Mouse (Mus musculus) adrenal gland, postnatal 36 days (tissue): ENCODE data around the gene Fbxw11. TPM values are rescaled to one million over a fixed set of nuclear protein-coding genes. Genes with fewer than 3 reads are reported as not detected.
"Not testable (repeated sequence)": the region's sequence is repeated elsewhere in the genome, so short reads cannot be mapped to it uniquely, and the experiment has no call there.

ENCODE experiments used
- DNase-seq, 2 experiments: peaks; one replicate each; pipeline ENCODE4 v3.0.0; 2021; ENCODE audit warnings: mixed read lengths in 1 of 2
- total RNA-seq, 2 experiments: library from RNA; stranded (reverse); gene quantifications; 2 replicates each; pipeline ENCODE4 v1.2.3; 2021

Gene Fbxw11
- total RNA-seq, 2 experiments from 2014 or later: 107 to 111 TPM

GRCm38 (mm10) chr11:32708739-32709501 is 66.4 kb downstream of the Fbxw11 start:
- DNase-seq: no peak

- DNase-seq: peak in 1 of 2 experiments; percentile 67
These were observed 67.0 kb downstream of the Fbxw11 start for GRCm38 (mm10) chr11:32709563-32709962.

- DNase-seq: peak in 1 of 2 experiments; percentile 36
These were observed 71.7 kb downstream of the Fbxw11 start for GRCm38 (mm10) chr11:32714230-32714629.

DNA sequence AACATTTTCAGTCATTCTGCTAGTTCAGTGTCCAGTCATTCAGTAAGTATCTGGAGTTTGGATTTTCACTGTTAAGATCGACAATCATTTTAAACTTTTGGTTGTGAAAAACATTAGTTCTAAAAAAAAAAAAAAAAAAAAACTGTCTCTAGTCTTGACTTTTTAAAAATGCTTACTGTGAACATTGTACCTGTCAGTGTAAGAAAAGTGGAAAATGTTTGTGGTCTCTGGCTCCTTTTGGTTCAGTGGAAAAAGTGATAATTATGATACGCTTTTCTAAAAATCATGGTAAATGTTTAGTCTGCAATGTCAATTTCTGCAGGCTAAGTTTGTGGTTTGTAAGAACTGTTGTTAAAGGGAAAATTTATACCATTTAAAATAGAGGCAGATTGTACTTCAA is 72.4 kb downstream of the Fbxw11 start:
- no peak for DNase-seq

- DNase-seq: no peak
These were observed 73.0 kb downstream of the Fbxw11 start for GRCm38 (mm10) chr11:32715495-32715894.

DNA sequence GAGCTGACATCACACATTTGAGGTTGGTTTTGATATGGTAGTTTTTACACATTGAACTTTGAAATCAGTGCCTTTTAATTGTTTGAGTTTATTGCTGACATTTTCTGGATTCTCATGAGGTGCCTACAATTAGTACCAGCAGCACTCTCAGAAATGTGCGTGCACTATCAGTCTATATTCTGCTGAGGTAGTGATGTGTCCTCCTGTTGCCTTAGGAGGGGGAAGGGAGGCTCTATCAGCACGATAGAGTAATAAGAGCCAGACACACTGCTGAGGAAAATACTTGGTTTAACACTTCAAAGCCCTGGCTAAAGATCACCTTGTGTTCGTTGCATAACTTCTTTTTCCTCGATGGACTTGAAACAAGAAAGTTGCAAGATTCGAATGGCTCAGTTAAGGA is 73.4 kb downstream of the Fbxw11 start:
- DNase-seq: no peak

- DNase-seq: no peak
These were observed 74.4 kb downstream of the Fbxw11 start for GRCm38 (mm10) chr11:32716876-32717275.

- not testable (repeated sequence) for DNase-seq
These were observed 75.2 kb downstream of the Fbxw11 start for GRCm38 (mm10) chr11:32717711-32718110.

- DNase-seq: peak in 1 of 2 experiments; percentile 58
These were observed 75.8 kb downstream of the Fbxw11 start for GRCm38 (mm10) chr11:32718371-32718770.

DNA sequence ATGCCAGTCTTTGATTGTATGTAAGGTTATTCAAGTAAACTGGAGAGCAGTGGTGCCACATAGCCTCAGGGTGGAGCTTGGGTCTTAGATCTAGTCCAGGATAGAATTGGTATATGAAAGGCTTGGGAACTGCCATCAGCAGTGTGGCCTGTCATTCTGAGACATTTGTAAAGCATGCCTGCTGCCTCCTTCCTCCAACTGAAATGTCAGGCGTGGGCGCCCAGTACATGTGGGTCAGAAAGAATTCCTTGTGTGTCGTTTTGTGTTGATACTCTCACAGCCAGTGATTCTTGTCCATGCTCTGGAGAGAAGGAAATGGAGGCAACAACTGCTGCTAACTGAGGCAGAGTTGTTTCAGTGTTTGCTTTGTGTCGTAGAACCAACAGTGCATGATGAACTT is 76.5 kb downstream of the Fbxw11 start:
- DNase-seq: no peak

GRCm38 (mm10) chr11:32722653-32723052 is 80.1 kb downstream of the Fbxw11 start:
- DNase-seq: no peak

- DNase-seq: no peak
These were observed 80.8 kb downstream of the Fbxw11 start for GRCm38 (mm10) chr11:32723287-32723686.

DNA sequence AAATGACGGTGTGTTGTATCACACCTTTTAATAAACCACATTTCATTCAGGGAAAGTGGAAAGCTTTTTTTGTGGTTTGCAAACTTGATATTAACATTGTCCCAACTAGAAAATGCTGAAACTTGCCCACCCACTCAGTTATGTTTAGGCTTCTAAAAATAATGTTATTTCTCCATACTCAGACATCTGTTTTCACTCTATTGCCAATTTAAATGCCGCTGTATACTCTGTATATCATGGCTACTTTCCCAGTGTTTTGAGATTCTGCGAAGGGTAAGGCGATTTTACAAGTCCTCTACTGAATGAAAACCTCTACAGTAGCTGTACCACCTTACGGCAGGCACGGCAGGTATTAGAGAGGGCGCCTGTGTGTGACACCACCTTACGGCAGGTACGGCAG is 82.6 kb downstream of the Fbxw11 start:
- no peak for DNase-seq

- DNase-seq: no peak
These were observed 89.9 kb downstream of the Fbxw11 start for GRCm38 (mm10) chr11:32732467-32732866.

- DNase-seq: no peak
These were observed 90.7 kb downstream of the Fbxw11 start for GRCm38 (mm10) chr11:32733195-32733594.

- DNase-seq: no peak
These were observed 93.8 kb downstream of the Fbxw11 start for GRCm38 (mm10) chr11:32736371-32736770.

DNA sequence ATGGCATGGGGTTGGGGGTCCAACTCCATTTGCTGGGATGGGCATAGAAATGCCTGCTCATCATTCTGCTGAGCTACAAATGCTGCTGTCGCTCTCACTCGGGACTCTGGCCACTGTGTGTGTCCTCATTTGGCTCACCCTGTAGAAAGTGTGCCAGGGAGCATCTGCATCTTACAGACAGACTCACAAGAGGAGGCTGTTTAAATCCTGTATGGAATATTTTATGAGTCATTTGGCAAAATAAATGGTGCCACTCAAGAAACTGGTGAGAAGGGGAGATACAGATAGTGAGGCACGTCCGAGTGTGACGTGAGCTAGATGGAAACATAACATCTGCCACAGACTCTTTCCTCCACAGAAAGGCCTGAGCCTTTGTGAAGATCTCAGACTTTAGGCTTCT is 95.2 kb downstream of the Fbxw11 start:
- DNase-seq: no peak

GRCm38 (mm10) chr11:32743891-32744290 is 101.4 kb downstream of the Fbxw11 start:
- DNase-seq: no peak

DNA sequence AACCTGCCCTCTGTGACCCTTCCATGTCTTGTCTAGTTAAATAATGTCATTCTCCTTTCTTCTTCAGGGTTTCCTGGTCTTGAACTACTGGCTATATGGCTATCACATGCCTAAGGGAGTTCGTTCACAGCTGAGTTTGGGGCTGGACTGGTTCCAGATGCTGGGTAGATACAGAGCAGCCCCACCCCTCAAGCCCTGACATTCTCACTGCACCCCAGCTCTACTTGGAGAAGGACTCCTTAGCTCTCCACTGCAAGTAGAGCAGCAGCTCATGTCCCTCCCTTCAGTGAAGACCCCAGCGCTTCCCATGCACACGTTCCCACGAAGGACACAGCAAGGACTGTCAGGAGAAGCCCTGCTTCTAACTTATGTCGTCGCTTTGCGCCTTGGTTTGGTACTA is 101.9 kb downstream of the Fbxw11 start:
- no peak for DNase-seq

- DNase-seq: no peak
These were observed 102.9 kb downstream of the Fbxw11 start for GRCm38 (mm10) chr11:32745466-32745865.

- no peak for DNase-seq
These were observed 103.5 kb downstream of the Fbxw11 start for GRCm38 (mm10) chr11:32746036-32746435.

DNA sequence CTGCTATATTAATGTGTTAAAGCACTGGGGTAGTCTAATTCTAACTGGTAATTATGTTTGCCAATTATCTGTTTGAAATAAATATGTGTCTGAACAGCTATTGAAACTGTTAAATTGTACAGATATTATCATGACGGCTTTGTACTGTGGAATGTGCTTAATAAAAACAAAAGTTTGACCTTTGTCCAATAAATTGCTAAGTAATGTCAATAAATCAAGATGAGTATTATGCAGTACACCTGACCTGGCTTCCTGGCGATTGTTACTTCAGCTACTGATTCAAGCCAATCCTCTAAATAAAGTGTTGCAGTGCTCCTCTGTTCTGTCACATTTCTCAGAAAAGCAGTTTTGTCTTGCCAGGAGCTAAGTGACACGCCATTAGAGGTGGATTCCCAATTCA is 104.0 kb downstream of the Fbxw11 start:
- no peak for DNase-seq

DNA sequence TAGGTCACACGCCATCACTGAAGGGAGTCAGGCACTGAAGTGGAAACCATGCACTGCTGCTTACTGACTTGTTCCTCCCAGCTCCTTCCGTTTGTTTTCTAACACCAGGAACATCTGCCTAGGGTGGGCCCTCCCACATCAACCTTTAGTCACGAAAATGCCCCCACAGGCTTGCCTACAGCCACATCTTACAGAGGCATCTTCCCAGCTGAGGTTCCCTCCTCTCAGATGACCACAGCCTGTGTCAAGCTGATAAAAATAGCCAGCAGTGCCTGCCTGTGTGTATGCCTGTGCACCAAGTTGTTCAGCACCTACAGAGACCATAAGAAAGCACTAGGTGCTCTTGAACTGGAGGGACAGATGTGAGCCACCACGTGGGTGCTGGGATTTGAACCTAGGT is 106.3 kb downstream of the Fbxw11 start:
- DNase-seq: no peak

DNA sequence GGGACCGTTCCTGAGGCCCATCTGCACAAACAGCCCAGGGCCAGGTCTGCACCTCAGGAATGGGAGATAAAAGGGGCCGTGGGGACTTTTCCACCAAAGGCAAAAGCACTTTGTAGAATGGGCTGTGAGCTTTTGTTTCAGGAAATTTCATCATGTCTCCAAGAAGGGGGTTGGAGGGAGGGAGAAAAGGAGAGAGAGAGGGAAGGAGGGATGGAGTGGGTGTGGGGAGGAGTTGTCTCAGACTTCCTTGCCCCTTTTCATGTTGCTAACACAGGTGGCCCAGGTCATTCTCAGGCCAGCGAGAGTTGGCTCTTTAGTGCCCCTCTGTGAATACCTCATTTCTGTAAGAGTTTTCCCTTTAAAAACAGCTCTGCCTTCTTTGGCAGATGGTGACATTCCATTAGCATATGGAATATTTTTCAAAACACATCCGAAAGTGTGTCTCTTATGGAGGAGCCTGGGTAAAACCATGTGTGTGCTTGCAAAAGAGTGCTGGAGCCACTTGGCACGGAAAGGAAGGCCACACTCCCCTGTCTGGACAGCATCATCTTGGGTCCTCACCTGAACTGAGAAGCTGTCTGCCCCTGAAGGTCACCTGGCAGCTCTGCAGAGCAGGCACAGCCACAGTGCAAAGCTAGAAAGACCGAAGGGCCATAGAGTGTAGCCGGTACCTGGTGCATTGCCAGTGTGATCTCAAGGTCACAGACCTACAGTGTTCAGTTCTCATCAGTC is 109.5 kb downstream of the Fbxw11 start:
- DNase-seq: no peak
